Mouse (Mus musculus) retina, adult 2 months (tissue): Measurements from ENCODE around the gene Stx4a.
A peak's percentile ranks its signal among the peaks of the same experiment; 100 is the strongest.
"Not testable (repeated sequence)": the region's sequence is repeated elsewhere in the genome, so short reads cannot be mapped to it uniquely, and the experiment has no call there.

Experiments used
- DNase-seq: peaks from one replicate; pipeline ENCODE4 v3.0.0-alpha.2; 2012; ENCODE audit warnings: low read depth, low spot score

Stx4a gene

GRCm38 (mm10) chr7:127814241-127814921, 9.7 kb upstream of the Stx4a start:
- no peak for DNase-seq

- no peak for DNase-seq
Measured at GRCm38 (mm10) chr7:127815116-127815665, 8.9 kb upstream of the Stx4a start.

GRCm38 (mm10) chr7:127815954-127816821, 7.9 kb upstream of the Stx4a start:
- DNase-seq: no peak

GRCm38 (mm10) chr7:127817053-127817452, 7.0 kb upstream of the Stx4a start:
- DNase-seq: no peak

GRCm38 (mm10) chr7:127817776-127818175, 6.3 kb upstream of the Stx4a start:
- no peak for DNase-seq

- DNase-seq: no peak
Measured at GRCm38 (mm10) chr7:127820836-127821509, 3.1 kb upstream of the Stx4a start.

- DNase-seq: no peak
Measured at GRCm38 (mm10) chr7:127822494-127822893, 1.6 kb upstream of the Stx4a start.

GRCm38 (mm10) chr7:127823236-127824171, 590 bp upstream of the Stx4a start:
- DNase-seq: no peak

GRCm38 (mm10) chr7:127835550-127835949, 11.5 kb downstream of the Stx4a start:
- no peak for DNase-seq

GRCm38 (mm10) chr7:127837473-127837872, 13.4 kb downstream of the Stx4a start:
- no peak for DNase-seq

GRCm38 (mm10) chr7:127837878-127838277, 13.8 kb downstream of the Stx4a start:
- not testable (repeated sequence) for DNase-seq

GRCm38 (mm10) chr7:127840031-127840430, 15.9 kb downstream of the Stx4a start:
- not testable (repeated sequence) for DNase-seq

GRCm38 (mm10) chr7:127840886-127841285, 16.8 kb downstream of the Stx4a start:
- DNase-seq: no peak

- DNase-seq: peak; percentile 74
Measured at GRCm38 (mm10) chr7:127841340-127842000, 17.4 kb downstream of the Stx4a start.

GRCm38 (mm10) chr7:127842001-127842718, 18.1 kb downstream of the Stx4a start:
- peak; percentile 54 for DNase-seq

GRCm38 (mm10) chr7:127849973-127850875, 26.1 kb downstream of the Stx4a start:
- DNase-seq: no peak

GRCm38 (mm10) chr7:127850906-127851305, 26.8 kb downstream of the Stx4a start:
- DNase-seq: no peak

GRCm38 (mm10) chr7:127858258-127858657, 34.2 kb downstream of the Stx4a start:
- no peak for DNase-seq

GRCm38 (mm10) chr7:127866434-127866833, 42.3 kb downstream of the Stx4a start:
- no peak for DNase-seq
